Mouse (Mus musculus): ENCODE data around the gene Il17re. TPM values are rescaled to one million over a fixed set of nuclear protein-coding genes. Genes with fewer than 3 reads are reported as not detected.

The Il17re gene
- polyA plus RNA-seq, 1 experiment = 5.9 TPM

GRCm38 (mm10) chr6:113468512-113468911 is 10.2 kb downstream of the Il17re start:
- no peak overlapping the region for H3K27ac ChIP-seq (replicated peaks; ENCODE audit: low read depth, low read length)
- H3K4me1 ChIP-seq (ENCODE audit: control insufficient read depth, insufficient read depth, insufficient read length, low read length) = peaks cover 15% of the 10 kb centered on the region
- H3K4me3 ChIP-seq (ENCODE audit: insufficient read depth, low read depth, low read length) = no peak overlapping the region

GRCm38 (mm10) chr6:113469021-113469420 is 10.7 kb downstream of the Il17re start:
- Histone ChIP-seq H3K27ac (replicated peaks; ENCODE audit: low read depth, low read length) (no peak overlapping the region), H3K4me3 (ENCODE audit: insufficient read depth, low read depth, low read length) (peak overlapping the region; percentile 39), H3K4me1 (ENCODE audit: control insufficient read depth, insufficient read depth, insufficient read length, low read length) (peaks cover 15% of the 10 kb centered on the region)

GRCm38 (mm10) chr6:113469432-113469831 is 11.1 kb downstream of the Il17re start:
- Histone ChIP-seq H3K4me1 (ENCODE audit: control insufficient read depth, insufficient read depth, insufficient read length, low read length) (peaks cover 15% of the 10 kb centered on the region), H3K4me3 (ENCODE audit: insufficient read depth, low read depth, low read length) (peak overlapping the region; percentile 55), H3K27ac (replicated peaks; ENCODE audit: low read depth, low read length) (no peak overlapping the region)

GRCm38 (mm10) chr6:113471297-113471936 is 13.1 kb downstream of the Il17re start, which contains the start of gene Il17rc:
Il17rc (plus strand) TSS chr6:113471427.
- Histone ChIP-seq H3K4me3 (ENCODE audit: insufficient read depth, low read depth, low read length) (peak within 1 kb of the TSS; percentile 61), H3K27ac (replicated peaks; ENCODE audit: low read depth, low read length) (peak within 1 kb of the TSS; percentile 25), H3K4me1 (ENCODE audit: control insufficient read depth, insufficient read depth, insufficient read length, low read length) (peaks cover 15% of the 10 kb centered on the region)

GRCm38 (mm10) chr6:113472061-113472460 is 13.8 kb downstream of the Il17re start:
- no peak overlapping the region for H3K27ac ChIP-seq (replicated peaks; ENCODE audit: low read depth, low read length)
- peaks cover 15% of the 10 kb centered on the region for H3K4me1 ChIP-seq (ENCODE audit: control insufficient read depth, insufficient read depth, insufficient read length, low read length)
- peak overlapping the region; percentile 61; the same call in 1 of the 2 replicates for H3K4me3 ChIP-seq (ENCODE audit: insufficient read depth, low read depth, low read length)

GRCm38 (mm10) chr6:113473246-113473645 is 15.0 kb downstream of the Il17re start:
- Histone ChIP-seq H3K27ac (replicated peaks; ENCODE audit: low read depth, low read length) (no peak overlapping the region), H3K4me1 (ENCODE audit: control insufficient read depth, insufficient read depth, insufficient read length, low read length) (peaks cover 15% of the 10 kb centered on the region), H3K4me3 (ENCODE audit: insufficient read depth, low read depth, low read length) (no peak overlapping the region)

GRCm38 (mm10) chr6:113473715-113474114 is 15.4 kb downstream of the Il17re start:
- peaks cover 15% of the 10 kb centered on the region for H3K4me1 ChIP-seq (ENCODE audit: control insufficient read depth, insufficient read depth, insufficient read length, low read length)
- H3K4me3 ChIP-seq (ENCODE audit: insufficient read depth, low read depth, low read length) = no peak overlapping the region
- H3K27ac ChIP-seq (replicated peaks; ENCODE audit: low read depth, low read length) = no peak overlapping the region

- Histone ChIP-seq H3K4me3 (ENCODE audit: insufficient read depth, low read depth, low read length) (no peak overlapping the region), H3K4me1 (ENCODE audit: control insufficient read depth, insufficient read depth, insufficient read length, low read length) (peaks cover 6% of the 10 kb centered on the region; the same call in 1 of the 2 replicates), H3K27ac (replicated peaks; ENCODE audit: low read depth, low read length) (no peak overlapping the region)
Measured at GRCm38 (mm10) chr6:113477353-113477752, 19.1 kb downstream of the Il17re start.

GRCm38 (mm10) chr6:113478906-113479305 is 20.6 kb downstream of the Il17re start:
- Histone ChIP-seq H3K4me1 (ENCODE audit: control insufficient read depth, insufficient read depth, insufficient read length, low read length) (peaks cover 10% of the 10 kb centered on the region; the same call in 1 of the 2 replicates), H3K27ac (replicated peaks; ENCODE audit: low read depth, low read length) (no peak overlapping the region), H3K4me3 (ENCODE audit: insufficient read depth, low read depth, low read length) (no peak overlapping the region)

- peak overlapping the region; percentile 56 for H3K27ac ChIP-seq (replicated peaks; ENCODE audit: low read depth, low read length)
- no peak overlapping the region for H3K4me3 ChIP-seq (ENCODE audit: insufficient read depth, low read depth, low read length)
- peaks cover 10% of the 10 kb centered on the region; the same call in 1 of the 2 replicates for H3K4me1 ChIP-seq (ENCODE audit: control insufficient read depth, insufficient read depth, insufficient read length, low read length)
Measured at GRCm38 (mm10) chr6:113480555-113481373, 22.5 kb downstream of the Il17re start.

- peak overlapping the region; percentile 39 for H3K27ac ChIP-seq (replicated peaks; ENCODE audit: low read depth, low read length)
- peak overlapping the region; percentile 75 for H3K4me3 ChIP-seq (ENCODE audit: insufficient read depth, low read depth, low read length)
- peaks cover 16% of the 10 kb centered on the region for H3K4me1 ChIP-seq (ENCODE audit: control insufficient read depth, insufficient read depth, insufficient read length, low read length)
Measured at GRCm38 (mm10) chr6:113482477-113483099, 24.3 kb downstream of the Il17re start.

- peak within 1 kb of the TSS; percentile 78 for H3K27ac ChIP-seq (replicated peaks; ENCODE audit: low read depth, low read length)
- peaks cover 18% of the 10 kb centered on the region for H3K4me1 ChIP-seq (ENCODE audit: control insufficient read depth, insufficient read depth, insufficient read length, low read length)
- peak within 1 kb of the TSS; percentile 75 for H3K4me3 ChIP-seq (ENCODE audit: insufficient read depth, low read depth, low read length)
Measured at GRCm38 (mm10) chr6:113483100-113483615, 24.9 kb downstream of the Il17re start, which contains the start of gene Creld1. Creld1 (plus strand) TSS chr6:113483297.

GRCm38 (mm10) chr6:113483729-113484128 is 25.4 kb downstream of the Il17re start:
- Histone ChIP-seq H3K27ac (replicated peaks; ENCODE audit: low read depth, low read length) (peak overlapping the region; percentile 78), H3K4me1 (ENCODE audit: control insufficient read depth, insufficient read depth, insufficient read length, low read length) (peaks cover 18% of the 10 kb centered on the region), H3K4me3 (ENCODE audit: insufficient read depth, low read depth, low read length) (peak overlapping the region; percentile 65)

GRCm38 (mm10) chr6:113487125-113487576 is 28.9 kb downstream of the Il17re start:
- Histone ChIP-seq H3K27ac (replicated peaks; ENCODE audit: low read depth, low read length) (peak overlapping the region; percentile 70), H3K4me1 (ENCODE audit: control insufficient read depth, insufficient read depth, insufficient read length, low read length) (peaks cover 13% of the 10 kb centered on the region), H3K4me3 (ENCODE audit: insufficient read depth, low read depth, low read length) (no peak overlapping the region)

- Histone ChIP-seq H3K4me3 (ENCODE audit: insufficient read depth, low read depth, low read length) (no peak overlapping the region), H3K27ac (replicated peaks; ENCODE audit: low read depth, low read length) (no peak overlapping the region), H3K4me1 (ENCODE audit: control insufficient read depth, insufficient read depth, insufficient read length, low read length) (peaks cover 8% of the 10 kb centered on the region; the same call in 1 of the 2 replicates)
Measured at GRCm38 (mm10) chr6:113489410-113489809, 31.1 kb downstream of the Il17re start.

All from brown adipose tissue, adult 24 weeks (tissue).